Mouse (Mus musculus): ENCODE results near the gene Plekhj1. TPM values are rescaled to one million over a fixed set of nuclear protein-coding genes. Genes with fewer than 3 reads are reported as not detected.
A peak's percentile ranks its signal among the peaks of the same experiment; 100 is the strongest.

Plekhj1 gene
- polyA plus RNA-seq, 1 experiment from 2014 or later, result 146 TPM

GRCm38 (mm10) chr10:80802204-80802912 is 3.9 kb upstream of the Plekhj1 start:
- Histone ChIP-seq H3K27me3 (replicated peaks) (no peaks in the 10 kb centered on the region), H3K4me1 (peaks cover 38% of the 10 kb centered on the region), H3K9ac (replicated peaks) (no peak overlapping the region), H3K9me3 (replicated peaks) (no peaks in the 10 kb centered on the region), H3K27ac (replicated peaks) (no peak overlapping the region), H3K36me3 (peaks cover 44% of the 10 kb centered on the region), H3K4me3 (replicated peaks) (no peak overlapping the region), H3K4me2 (no peak overlapping the region)
- ATAC-seq (ENCODE audit: low FRiP score), result no peak
- WGBS, result 91% methylated on average over 10 of the region's 10 CpGs

- no peak for ATAC-seq (ENCODE audit: low FRiP score)
- H3K9ac ChIP-seq (replicated peaks), result peak overlapping the region; percentile 86
- H3K4me3 ChIP-seq (replicated peaks), result peak overlapping the region; percentile 94
- WGBS, result 2% methylated on average over 18 of the region's 18 CpGs
- peaks cover 57% of the 10 kb centered on the region for H3K36me3 ChIP-seq
- no peaks in the 10 kb centered on the region for H3K27me3 ChIP-seq (replicated peaks)
- H3K4me1 ChIP-seq, result peaks cover 40% of the 10 kb centered on the region
- H3K9me3 ChIP-seq (replicated peaks), result no peaks in the 10 kb centered on the region
- H3K27ac ChIP-seq (replicated peaks), result peak overlapping the region; percentile 98
- H3K4me2 ChIP-seq, result peak overlapping the region; percentile 94
Observed at GRCm38 (mm10) chr10:80799070-80799566, 692 bp upstream of the Plekhj1 start.

GRCm38 (mm10) chr10:80797186-80798149 is 958 bp downstream of the Plekhj1 start:
- peaks cover 55% of the 10 kb centered on the region for H3K36me3 ChIP-seq
- peak overlapping the region; percentile 98 for H3K27ac ChIP-seq (replicated peaks)
- peak overlapping the region; percentile 86 for H3K9ac ChIP-seq (replicated peaks)
- no peaks in the 10 kb centered on the region for H3K27me3 ChIP-seq (replicated peaks)
- peaks cover 40% of the 10 kb centered on the region for H3K4me1 ChIP-seq
- 2% methylated on average over 59 of the region's 59 CpGs for WGBS
- H3K4me3 ChIP-seq (replicated peaks), result peak overlapping the region; percentile 94
- ATAC-seq (ENCODE audit: low FRiP score), result peak; percentile 70
- H3K4me2 ChIP-seq, result peak overlapping the region; percentile 94
- no peaks in the 10 kb centered on the region for H3K9me3 ChIP-seq (replicated peaks)

- no peak overlapping the region for H3K27ac ChIP-seq (replicated peaks)
- H3K4me2 ChIP-seq, result peak overlapping the region; percentile 94
- WGBS, result 87% methylated on average over 9 of the region's 9 CpGs
- H3K27me3 ChIP-seq (replicated peaks), result no peaks in the 10 kb centered on the region
- H3K9me3 ChIP-seq (replicated peaks), result no peaks in the 10 kb centered on the region
- H3K9ac ChIP-seq (replicated peaks), result peak overlapping the region; percentile 86
- H3K36me3 ChIP-seq, result peaks cover 55% of the 10 kb centered on the region
- ATAC-seq (ENCODE audit: low FRiP score), result no peak
- H3K4me3 ChIP-seq (replicated peaks), result peak overlapping the region; percentile 94
- H3K4me1 ChIP-seq, result peaks cover 40% of the 10 kb centered on the region
Observed at GRCm38 (mm10) chr10:80796307-80796848, 2.0 kb downstream of the Plekhj1 start.

GRCm38 (mm10) chr10:80794750-80795149 is 3.7 kb downstream of the Plekhj1 start:
- H3K4me3 ChIP-seq (replicated peaks), result no peak overlapping the region
- ATAC-seq (ENCODE audit: low FRiP score), result no peak
- H3K9me3 ChIP-seq (replicated peaks), result no peaks in the 10 kb centered on the region
- peaks cover 27% of the 10 kb centered on the region for H3K4me1 ChIP-seq
- no peaks in the 10 kb centered on the region for H3K27me3 ChIP-seq (replicated peaks)
- no peak overlapping the region for H3K27ac ChIP-seq (replicated peaks)
- H3K9ac ChIP-seq (replicated peaks), result no peak overlapping the region
- 92% methylated on average over 8 of the region's 8 CpGs for WGBS
- H3K4me2 ChIP-seq, result no peak overlapping the region
- H3K36me3 ChIP-seq, result peaks cover 66% of the 10 kb centered on the region

GRCm38 (mm10) chr10:80793803-80794202 is 4.6 kb downstream of the Plekhj1 start:
- H3K27ac ChIP-seq (replicated peaks), result no peak overlapping the region

GRCm38 (mm10) chr10:80793033-80793784 is 5.2 kb downstream of the Plekhj1 start:
- no peaks in the 10 kb centered on the region for H3K27me3 ChIP-seq (replicated peaks)
- no peak for ATAC-seq (ENCODE audit: low FRiP score)
- no peak overlapping the region for H3K27ac ChIP-seq (replicated peaks)
- peaks cover 20% of the 10 kb centered on the region for H3K4me1 ChIP-seq
- H3K9me3 ChIP-seq (replicated peaks), result no peaks in the 10 kb centered on the region
- H3K4me3 ChIP-seq (replicated peaks), result no peak overlapping the region
- peaks cover 80% of the 10 kb centered on the region for H3K36me3 ChIP-seq
- no peak overlapping the region for H3K9ac ChIP-seq (replicated peaks)
- H3K4me2 ChIP-seq, result no peak overlapping the region
- WGBS, result 90% methylated on average over 13 of the region's 13 CpGs

More at GRCm38 (mm10) chr10:80793803-80794202, 4.6 kb downstream of the Plekhj1 start:
- H3K4me2 ChIP-seq, result no peak overlapping the region
- no peaks in the 10 kb centered on the region for H3K27me3 ChIP-seq (replicated peaks)
- no peaks in the 10 kb centered on the region for H3K9me3 ChIP-seq (replicated peaks)
- peaks cover 74% of the 10 kb centered on the region for H3K36me3 ChIP-seq
- peaks cover 20% of the 10 kb centered on the region for H3K4me1 ChIP-seq
- H3K9ac ChIP-seq (replicated peaks), result no peak overlapping the region
- WGBS, result 85% methylated on average over 4 of the region's 4 CpGs
- no peak overlapping the region for H3K4me3 ChIP-seq (replicated peaks)
- ATAC-seq (ENCODE audit: low FRiP score), result no peak

GRCm38 (mm10) chr10:80792175-80793032 is 6.0 kb downstream of the Plekhj1 start:
- no peak for ATAC-seq (ENCODE audit: low FRiP score)
- Histone ChIP-seq H3K4me1 (peaks cover 20% of the 10 kb centered on the region), H3K9ac (replicated peaks) (no peak overlapping the region), H3K27me3 (replicated peaks) (no peaks in the 10 kb centered on the region), H3K36me3 (peaks cover 88% of the 10 kb centered on the region), H3K27ac (replicated peaks) (no peak overlapping the region), H3K9me3 (replicated peaks) (no peaks in the 10 kb centered on the region), H3K4me3 (replicated peaks) (no peak overlapping the region), H3K4me2 (no peak overlapping the region)
- 76% methylated on average over 41 of the region's 41 CpGs for WGBS

- peaks cover 12% of the 10 kb centered on the region for H3K4me1 ChIP-seq
- H3K9ac ChIP-seq (replicated peaks), result no peak overlapping the region
- no peak for ATAC-seq (ENCODE audit: low FRiP score)
- H3K27ac ChIP-seq (replicated peaks), result no peak overlapping the region
- H3K9me3 ChIP-seq (replicated peaks), result no peaks in the 10 kb centered on the region
- WGBS, result 87% methylated on average over 33 of the region's 33 CpGs
- no peak overlapping the region for H3K4me2 ChIP-seq
- peaks cover 93% of the 10 kb centered on the region for H3K36me3 ChIP-seq
- H3K27me3 ChIP-seq (replicated peaks), result no peaks in the 10 kb centered on the region
- H3K4me3 ChIP-seq (replicated peaks), result no peak overlapping the region
Observed at GRCm38 (mm10) chr10:80791476-80792174, 6.8 kb downstream of the Plekhj1 start.

Measured in neural tube, embryonic 15.5 days (tissue).